Mouse (Mus musculus) frontal cortex, adult (tissue): ENCODE measurements around the gene Slc38a3.
A peak's percentile ranks its signal among the peaks of the same experiment; 100 is the strongest.

ENCODE experiments used
- ATAC-seq: cut with Nextera tagmentation; 2 replicates; pipeline ENCODE4 v1.9.2; 2017; ENCODE audit warnings: mild to moderate bottlenecking, moderate library complexity, mixed read lengths; ENCODE audit not compliant: low TSS enrichment

Slc38a3 gene

GRCm38 (mm10) chr9:107635279-107636028 is 33.9 kb downstream of the Slc38a3 start, which contains the start of gene Gnai2:
Gnai2 (minus strand) TSS chr9:107635367.
- ATAC-seq, result peak; percentile 86

- ATAC-seq, result no peak
Observed at GRCm38 (mm10) chr9:107634406-107635278, 34.7 kb downstream of the Slc38a3 start.

- ATAC-seq, result peak; percentile 5; the same call in 1 of the 2 replicates
Observed at GRCm38 (mm10) chr9:107633661-107634405, 35.5 kb downstream of the Slc38a3 start.

GRCm38 (mm10) chr9:107633091-107633660 is 36.2 kb downstream of the Slc38a3 start:
- peak; percentile 51 for ATAC-seq

GRCm38 (mm10) chr9:107632478-107632877 is 36.9 kb downstream of the Slc38a3 start:
- no peak for ATAC-seq

- no peak for ATAC-seq
Observed at GRCm38 (mm10) chr9:107631861-107632260, 37.5 kb downstream of the Slc38a3 start.

GRCm38 (mm10) chr9:107631311-107631826 is 38.0 kb downstream of the Slc38a3 start:
- no peak for ATAC-seq

GRCm38 (mm10) chr9:107630576-107630975 is 38.8 kb downstream of the Slc38a3 start:
- no peak for ATAC-seq

GRCm38 (mm10) chr9:107629901-107630425 is 39.4 kb downstream of the Slc38a3 start:
- ATAC-seq, result no peak

- no peak for ATAC-seq
Observed at GRCm38 (mm10) chr9:107629411-107629730, 40.0 kb downstream of the Slc38a3 start.

- ATAC-seq, result no peak
Observed at GRCm38 (mm10) chr9:107628721-107629410, 40.5 kb downstream of the Slc38a3 start.

GRCm38 (mm10) chr9:107627387-107628255 is 41.7 kb downstream of the Slc38a3 start:
- no peak for ATAC-seq

- peak; percentile 22; the same call in 1 of the 2 replicates for ATAC-seq
Observed at GRCm38 (mm10) chr9:107626844-107627277, 42.5 kb downstream of the Slc38a3 start.

- ATAC-seq, result peak; percentile 11; the same call in 1 of the 2 replicates
Observed at GRCm38 (mm10) chr9:107626158-107626843, 43.0 kb downstream of the Slc38a3 start.

GRCm38 (mm10) chr9:107625351-107626128 is 43.8 kb downstream of the Slc38a3 start:
- no peak for ATAC-seq

- 0 out of 2 replicates have a peak, but pooled peaks have one; percentile 24 for ATAC-seq
Observed at GRCm38 (mm10) chr9:107624951-107625350, 44.4 kb downstream of the Slc38a3 start.

- no peak for ATAC-seq
Observed at GRCm38 (mm10) chr9:107624539-107624938, 44.8 kb downstream of the Slc38a3 start.

GRCm38 (mm10) chr9:107620954-107621353 is 48.4 kb downstream of the Slc38a3 start:
- no peak for ATAC-seq
